Mouse (Mus musculus) embryonic facial prominence, embryonic 13.5 days (tissue): Measurements from ENCODE around the gene Fpgs. TPM values are rescaled to one million over a fixed set of nuclear protein-coding genes. Genes with fewer than 3 reads are reported as not detected.

Experiments
- ATAC-seq: fragments of 200-750 bp; cut with Nextera tagmentation; 2 replicates; pipeline ENCODE4 v1.8.0; 2017; ENCODE audit warnings: low read depth; ENCODE audit not compliant: insufficient number of reproducible peaks, insufficient read depth, low FRiP score, low TSS enrichment
- H3K27ac ChIP-seq: fragments of 300-500 bp; sonication (generic); 2 replicates; pipeline ENCODE4 v1.5.1; 2015; ENCODE audit warnings: moderate library complexity, mild to moderate bottlenecking, inconsistent platforms
- H3K27me3 ChIP-seq: fragments of 300-500 bp; sonication (generic); 2 replicates; pipeline ENCODE4 v1.6.1; 2015; ENCODE audit warnings: mild to moderate bottlenecking, inconsistent platforms
- H3K36me3 ChIP-seq: fragments of 300-500 bp; sonication (generic); 2 replicates; pipeline ENCODE4 v1.6.1; 2015; ENCODE audit warnings: mild to moderate bottlenecking, inconsistent platforms
- H3K4me1 ChIP-seq: fragments of 300-500 bp; sonication (generic); 2 replicates; pipeline ENCODE4 v1.6.1; 2015; ENCODE audit warnings: inconsistent platforms
- H3K4me2 ChIP-seq: fragments of 300-500 bp; sonication (generic); 2 replicates; pipeline ENCODE4 v1.6.1; 2015; ENCODE audit warnings: moderate library complexity, mild to moderate bottlenecking, inconsistent platforms
- H3K4me3 ChIP-seq: fragments of 300-500 bp; sonication (generic); 2 replicates; pipeline ENCODE4 v1.5.1; 2015; ENCODE audit warnings: mild to moderate bottlenecking, inconsistent platforms
- H3K9ac ChIP-seq: fragments of 300-500 bp; sonication (generic); 2 replicates; pipeline ENCODE4 v1.6.1; 2015; ENCODE audit warnings: mild to moderate bottlenecking, inconsistent platforms
- H3K9me3 ChIP-seq: fragments of 300-500 bp; sonication (generic); 2 replicates; pipeline ENCODE4 v1.6.1; 2016; ENCODE audit warnings: inconsistent platforms
- WGBS: fragments of 180-500 bp; shearing (Covaris S2); methylation state at CpG from one replicate; pipeline ENCODE4 v1.1.7; 2015; ENCODE audit warnings: mixed read lengths; 5-methylcytosine and 5-hydroxymethylcytosine counted together
- polyA plus RNA-seq: library from polyadenylated mRNA; unstranded; fragments of >200 nt; fragmentation: Nextera tagmentation; extraction: Ambion mirVana; gene quantifications from 2 replicates; pipeline ENCODE4 v1.2.1, GENCODE M21; 2015

The Fpgs gene
- polyA plus RNA-seq, 1 experiment from 2014 or later = 34.1 TPM

DNA sequence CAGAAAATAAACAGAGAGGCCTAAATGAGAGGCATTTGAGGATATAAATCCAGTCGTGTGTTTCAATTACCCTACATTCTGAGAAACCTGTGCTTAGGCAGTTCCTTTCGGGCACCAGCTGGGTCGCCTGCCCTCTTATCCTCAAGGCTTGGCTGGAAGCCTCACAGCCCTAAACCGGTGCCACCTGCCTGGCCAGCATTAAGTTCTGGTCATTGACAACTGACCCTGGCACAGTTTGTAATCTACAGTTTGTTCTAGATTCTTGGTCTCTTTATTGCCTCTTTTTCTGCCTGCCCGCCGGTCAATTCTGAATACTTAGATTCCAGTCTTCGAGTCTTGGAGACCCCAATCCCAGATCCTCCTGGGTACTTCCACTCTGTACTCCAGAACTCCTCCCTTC is 10.7 kb downstream of the Fpgs start:
- ATAC-seq = no peak
- peak overlapping the region; percentile 94 for H3K9ac ChIP-seq
- H3K9me3 ChIP-seq = no peaks in the 10 kb centered on the region
- peaks cover 8% of the 10 kb centered on the region for H3K36me3 ChIP-seq
- H3K4me3 ChIP-seq = peak overlapping the region; percentile 80
- peak overlapping the region; percentile 80 for H3K4me2 ChIP-seq
- peak overlapping the region; percentile 86; the same call in 1 of the 2 replicates for H3K27ac ChIP-seq
- H3K27me3 ChIP-seq = no peaks in the 10 kb centered on the region
- 19% methylated on average over 7 of the region's 7 CpGs for WGBS
- H3K4me1 ChIP-seq = peaks cover 13% of the 10 kb centered on the region

DNA sequence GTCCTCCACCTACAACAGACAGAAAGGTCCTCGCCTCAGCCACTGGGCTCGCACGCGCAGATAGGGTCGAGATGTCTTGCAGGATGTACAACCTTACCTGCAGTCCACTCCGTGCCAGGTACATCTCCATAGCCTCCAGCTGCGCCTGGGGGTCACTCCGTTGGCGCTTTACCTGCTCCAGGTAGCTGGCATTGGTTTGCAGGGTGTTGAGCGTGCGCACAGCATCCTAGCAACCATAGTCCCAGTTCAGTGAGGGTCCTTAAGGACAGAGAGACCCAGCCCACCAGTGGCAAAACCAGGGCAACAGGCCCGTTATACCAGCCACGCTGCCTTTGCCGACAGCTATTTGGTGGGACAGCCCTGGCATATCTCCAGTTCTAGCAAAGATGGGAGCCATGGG is 11.4 kb downstream of the Fpgs start:
- H3K4me3 ChIP-seq = 0 out of 2 replicates have a peak overlapping the region, but pooled peaks have one; percentile 80
- H3K27me3 ChIP-seq = no peaks in the 10 kb centered on the region
- no peak overlapping the region for H3K27ac ChIP-seq
- H3K9me3 ChIP-seq = no peaks in the 10 kb centered on the region
- H3K4me2 ChIP-seq = peak overlapping the region; percentile 80
- peaks cover 13% of the 10 kb centered on the region for H3K4me1 ChIP-seq
- peak overlapping the region; percentile 94; the same call in 1 of the 2 replicates for H3K9ac ChIP-seq
- peaks cover 15% of the 10 kb centered on the region for H3K36me3 ChIP-seq
- whole genome bisulfite sequencing = 96% methylated on average over 14 of the region's 14 CpGs
- no peak for ATAC-seq

GRCm38 (mm10) chr2:32691041-32691440 is 12.9 kb downstream of the Fpgs start:
- Histone ChIP-seq H3K4me1 (peaks cover 13% of the 10 kb centered on the region), H3K36me3 (peaks cover 30% of the 10 kb centered on the region), H3K9me3 (no peaks in the 10 kb centered on the region), H3K27ac (no peak overlapping the region), H3K4me2 (no peak overlapping the region), H3K4me3 (no peak overlapping the region), H3K27me3 (no peaks in the 10 kb centered on the region), H3K9ac (0 out of 2 replicates have a peak overlapping the region, but pooled peaks have one; percentile 32)
- ATAC-seq = no peak
- 89% methylated on average over 11 of the region's 11 CpGs for WGBS

- Histone ChIP-seq H3K27me3 (no peaks in the 10 kb centered on the region), H3K4me1 (peaks cover 13% of the 10 kb centered on the region), H3K4me3 (no peak overlapping the region), H3K9me3 (no peaks in the 10 kb centered on the region), H3K36me3 (peaks cover 46% of the 10 kb centered on the region), H3K9ac (no peak overlapping the region), H3K4me2 (no peak overlapping the region), H3K27ac (no peak overlapping the region)
- no peak for ATAC-seq
- WGBS = 17% methylated on average over 5 of the region's 5 CpGs
These were observed 14.5 kb downstream of the Fpgs start for GRCm38 (mm10) chr2:32689420-32689819.

DNA sequence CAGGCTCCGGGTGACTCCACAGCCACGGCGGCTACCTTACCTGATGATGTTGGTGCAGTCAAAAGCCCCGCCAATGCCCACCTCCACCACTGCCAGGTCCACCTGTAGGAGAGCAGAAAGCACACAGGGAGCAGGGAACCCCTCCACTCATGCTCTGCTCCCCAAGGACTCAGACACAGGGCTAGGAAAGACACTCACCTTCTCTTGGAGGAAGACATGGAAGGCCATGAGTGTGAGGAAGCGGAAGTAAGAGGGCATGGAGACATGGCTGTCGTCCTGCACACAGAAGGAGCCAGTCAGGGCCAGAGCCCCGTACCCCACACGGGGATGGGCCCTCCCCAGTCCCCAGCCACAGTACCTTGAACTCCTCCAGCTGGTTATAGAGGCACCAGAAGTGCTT is 16.4 kb downstream of the Fpgs start:
- Histone ChIP-seq H3K36me3 (peaks cover 65% of the 10 kb centered on the region), H3K9me3 (no peaks in the 10 kb centered on the region), H3K4me3 (no peak overlapping the region), H3K27me3 (no peaks in the 10 kb centered on the region), H3K4me2 (no peak overlapping the region), H3K27ac (no peak overlapping the region), H3K9ac (0 out of 2 replicates have a peak overlapping the region, but pooled peaks have one; percentile 21), H3K4me1 (peaks cover 5% of the 10 kb centered on the region)
- no peak for ATAC-seq
- WGBS = 90% methylated on average over 8 of the region's 8 CpGs

GRCm38 (mm10) chr2:32686640-32687039 is 17.3 kb downstream of the Fpgs start:
- WGBS = 82% methylated on average over 6 of the region's 6 CpGs
- no peak overlapping the region for H3K27ac ChIP-seq
- H3K36me3 ChIP-seq = peaks cover 74% of the 10 kb centered on the region
- no peaks in the 10 kb centered on the region for H3K9me3 ChIP-seq
- no peak overlapping the region for H3K9ac ChIP-seq
- H3K4me3 ChIP-seq = no peak overlapping the region
- H3K27me3 ChIP-seq = no peaks in the 10 kb centered on the region
- peaks cover 10% of the 10 kb centered on the region for H3K4me1 ChIP-seq
- H3K4me2 ChIP-seq = no peak overlapping the region
- no peak for ATAC-seq

- Histone ChIP-seq H3K27me3 (no peaks in the 10 kb centered on the region), H3K9ac (no peak overlapping the region), H3K27ac (no peak overlapping the region), H3K4me1 (peaks cover 13% of the 10 kb centered on the region), H3K9me3 (no peaks in the 10 kb centered on the region), H3K4me2 (no peak overlapping the region), H3K36me3 (peaks cover 73% of the 10 kb centered on the region), H3K4me3 (no peak overlapping the region)
- ATAC-seq = no peak
- 92% methylated on average over 3 of the region's 3 CpGs for WGBS
These were observed 18.1 kb downstream of the Fpgs start for GRCm38 (mm10) chr2:32685807-32686206.

DNA sequence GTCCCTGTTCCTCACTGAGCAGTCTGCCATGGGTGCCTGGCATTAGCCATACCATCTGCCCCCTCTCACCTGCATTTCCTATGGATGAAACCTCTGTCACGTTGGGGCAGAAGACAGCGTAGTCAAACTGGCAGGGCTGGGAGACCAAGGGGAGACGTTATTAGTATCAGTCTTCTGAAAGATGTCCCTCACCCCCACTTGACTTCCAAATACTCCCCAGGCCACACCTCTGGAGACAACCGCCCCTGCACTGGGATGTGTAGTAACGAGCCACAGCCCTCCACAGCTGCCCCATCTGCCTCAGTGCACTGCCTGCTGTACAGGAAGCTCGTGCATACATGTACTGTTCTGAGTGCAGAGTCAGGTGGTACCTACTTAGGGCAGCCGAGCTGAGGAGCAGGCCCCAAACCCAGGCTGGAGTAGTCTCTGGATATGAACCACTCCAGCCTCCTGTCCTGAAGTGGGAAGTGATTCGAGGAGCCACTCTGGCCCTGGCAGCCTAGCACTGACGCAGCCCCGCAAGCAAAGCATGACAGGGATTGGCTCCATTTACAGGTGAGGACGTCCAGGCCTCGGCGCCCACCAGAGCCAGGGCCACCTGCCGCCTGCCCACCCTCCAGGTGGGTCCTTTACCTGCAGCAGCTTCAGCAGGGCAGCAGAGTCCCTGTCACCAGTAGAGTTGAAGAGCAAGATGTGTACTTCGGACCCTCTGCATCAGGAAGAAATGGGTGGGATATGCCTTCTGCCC is 19.1 kb downstream of the Fpgs start:
- peaks cover 73% of the 10 kb centered on the region for H3K36me3 ChIP-seq
- no peak overlapping the region for H3K4me3 ChIP-seq
- no peak overlapping the region for H3K27ac ChIP-seq
- no peaks in the 10 kb centered on the region for H3K9me3 ChIP-seq
- H3K9ac ChIP-seq = no peak overlapping the region
- H3K27me3 ChIP-seq = no peaks in the 10 kb centered on the region
- 89% methylated on average over 15 of the region's 15 CpGs for WGBS
- ATAC-seq = no peak
- H3K4me1 ChIP-seq = peaks cover 23% of the 10 kb centered on the region
- H3K4me2 ChIP-seq = no peak overlapping the region

- no peak for ATAC-seq
- H3K27me3 ChIP-seq = no peaks in the 10 kb centered on the region
These were observed 20.2 kb downstream of the Fpgs start for GRCm38 (mm10) chr2:32683701-32684100.

DNA sequence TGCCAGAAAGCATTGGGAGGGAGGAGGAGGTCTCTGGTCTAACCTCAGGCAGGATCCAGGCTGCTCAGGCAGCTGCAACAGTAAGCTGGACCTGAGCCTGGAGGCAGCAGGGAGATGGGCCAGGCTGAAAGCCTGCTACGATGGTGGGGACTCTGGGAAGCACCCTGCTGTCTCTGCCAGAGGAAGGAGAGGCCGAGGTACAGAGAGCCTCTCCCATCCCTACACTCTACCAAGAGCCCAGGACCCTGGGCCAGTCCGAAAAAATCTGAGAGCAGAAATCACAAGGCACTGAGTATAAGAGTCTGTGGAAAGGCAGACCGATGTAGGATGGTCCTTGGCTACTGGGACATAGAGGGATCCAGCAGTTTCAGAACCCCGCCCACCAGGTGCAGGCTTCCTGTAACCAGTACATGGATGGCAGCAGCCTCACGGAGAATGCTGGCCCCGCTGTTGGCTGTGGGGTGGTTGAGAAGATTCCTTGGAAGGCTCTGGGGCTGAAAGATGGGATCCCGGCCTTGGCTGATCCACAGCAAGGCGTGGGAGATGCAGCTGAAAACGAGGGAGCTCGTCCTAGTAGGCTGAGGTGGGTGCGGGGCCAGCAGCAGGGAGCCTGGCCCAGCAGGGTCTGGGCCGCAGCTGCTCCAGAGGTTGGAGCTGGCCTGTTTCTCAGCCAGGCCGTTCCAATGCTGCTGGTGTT is 21.1 kb downstream of the Fpgs start:
- no peak overlapping the region for H3K4me2 ChIP-seq
- no peaks in the 10 kb centered on the region for H3K27me3 ChIP-seq
- no peak for ATAC-seq
- 80% methylated on average over 14 of the region's 14 CpGs for WGBS
- no peak overlapping the region for H3K4me3 ChIP-seq
- peaks cover 75% of the 10 kb centered on the region for H3K36me3 ChIP-seq
- H3K9me3 ChIP-seq = no peaks in the 10 kb centered on the region
- H3K9ac ChIP-seq = 0 out of 2 replicates have a peak overlapping the region, but pooled peaks have one; percentile 12
- H3K4me1 ChIP-seq = peaks cover 23% of the 10 kb centered on the region
- H3K27ac ChIP-seq = no peak overlapping the region

More at GRCm38 (mm10) chr2:32683701-32684100, 20.2 kb downstream of the Fpgs start:
- 90% methylated on average over 10 of the region's 10 CpGs for WGBS
- H3K4me1 ChIP-seq = peaks cover 23% of the 10 kb centered on the region
- no peak overlapping the region for H3K9ac ChIP-seq
- H3K4me2 ChIP-seq = no peak overlapping the region
- H3K27ac ChIP-seq = no peak overlapping the region
- no peaks in the 10 kb centered on the region for H3K9me3 ChIP-seq
- H3K36me3 ChIP-seq = peaks cover 79% of the 10 kb centered on the region
- no peak overlapping the region for H3K4me3 ChIP-seq

GRCm38 (mm10) chr2:32681754-32682153 is 22.2 kb downstream of the Fpgs start:
- 0 out of 2 replicates have a peak, but pooled peaks have one; percentile 56 for ATAC-seq
- Histone ChIP-seq H3K4me2 (no peak overlapping the region), H3K9ac (0 out of 2 replicates have a peak overlapping the region, but pooled peaks have one; percentile 36), H3K27me3 (no peaks in the 10 kb centered on the region), H3K4me1 (peaks cover 23% of the 10 kb centered on the region), H3K9me3 (no peaks in the 10 kb centered on the region), H3K27ac (peak overlapping the region; percentile 60), H3K36me3 (peaks cover 74% of the 10 kb centered on the region), H3K4me3 (no peak overlapping the region)
- 51% methylated on average over 6 of the region's 6 CpGs for WGBS
